Mouse (Mus musculus) testis, adult 2 months (tissue): ENCODE data around the gene Papola.

Experiments
- CTCF ChIP-seq: fragments of 200-500 bp; IDR thresholded peaks from 2 replicates; pipeline ENCODE4 v1.5.1; 2012; ENCODE audit warnings: low read depth, mild to moderate bottlenecking, inconsistent platforms, low read length, moderate library complexity; ENCODE audit not compliant: control insufficient read depth, insufficient read depth, insufficient replicate concordance
- POLR2A ChIP-seq: fragments of 200-500 bp; IDR thresholded peaks from 2 replicates; pipeline ENCODE4 v1.6.1; 2012; ENCODE audit warnings: low read depth, mild to moderate bottlenecking, inconsistent platforms, low read length, moderate library complexity; ENCODE audit not compliant: control insufficient read depth

- TF ChIP-seq POLR2A = no peak
- TF ChIP-seq CTCF = no peak
These were observed 54.6 kb downstream of the Papola start for GRCm38 (mm10) chr12:105839096-105839495.
